Mouse (Mus musculus) heart, embryonic 14.5 days (tissue): Measurements from ENCODE around the gene Tmem98. TPM values are rescaled to one million over a fixed set of nuclear protein-coding genes. Genes with fewer than 3 reads are reported as not detected.

ENCODE experiments used
- ATAC-seq: fragments of 200-750 bp; cut with Nextera tagmentation; 2 replicates; pipeline ENCODE4 v1.8.0; 2017; ENCODE audit warnings: low read depth, moderate TSS enrichment; ENCODE audit not compliant: insufficient number of reproducible peaks, insufficient read depth, low FRiP score
- H3K27ac ChIP-seq, 2 experiments: fragments of 200-500 bp in 1 of 2; fragments of 300-500 bp in 1 of 2; sonication (generic) in 1 of 2; replicated peaks in 1 of 2; 2 replicates each; pipeline ENCODE4 v1.5.1; 2012 to 2014; ENCODE audit warnings: low read depth in 2 of 2, low read length in 2 of 2, control low read depth in 1 of 2, mild to moderate bottlenecking in 1 of 2, mixed read lengths in 1 of 2; ENCODE audit not compliant: control insufficient read depth in 1 of 2, insufficient read depth in 1 of 2
- H3K27me3 ChIP-seq: fragments of 300-500 bp; sonication (generic); 2 replicates; pipeline ENCODE4 v1.6.1; 2014; ENCODE audit warnings: mild to moderate bottlenecking, low read length, control low read depth; ENCODE audit not compliant: control insufficient read depth, insufficient read depth
- H3K36me3 ChIP-seq: fragments of 300-500 bp; sonication (generic); 2 replicates; pipeline ENCODE4 v1.6.1; 2014; ENCODE audit warnings: mild to moderate bottlenecking, control low read depth, low read length, mixed read lengths; ENCODE audit not compliant: control insufficient read depth, insufficient read depth
- H3K4me1 ChIP-seq, 2 experiments: fragments of 200-500 bp in 1 of 2; fragments of 300-500 bp in 1 of 2; sonication (generic) in 1 of 2; 2 replicates each; pipeline ENCODE4 v1.6.1; 2012 to 2014; ENCODE audit warnings: low read length in 2 of 2, control low read depth in 1 of 2, mixed read lengths in 1 of 2; ENCODE audit not compliant: control insufficient read depth in 2 of 2, insufficient read depth in 2 of 2
- H3K4me2 ChIP-seq: fragments of 300-500 bp; sonication (generic); 2 replicates; pipeline ENCODE4 v1.6.1; 2014; ENCODE audit warnings: mild to moderate bottlenecking, low read length
- H3K4me3 ChIP-seq, 2 experiments: fragments of 200-500 bp in 1 of 2; fragments of 300-500 bp in 1 of 2; sonication (generic) in 1 of 2; 2 replicates each; pipeline ENCODE4 v1.5.1; 2012 to 2014; ENCODE audit warnings: low read length in 2 of 2, mild to moderate bottlenecking in 2 of 2, control low read depth in 1 of 2, low read depth in 1 of 2, moderate library complexity in 1 of 2; ENCODE audit not compliant: control insufficient read depth in 1 of 2, insufficient read depth in 1 of 2
- H3K9ac ChIP-seq: fragments of 300-500 bp; sonication (generic); 2 replicates; pipeline ENCODE4 v1.6.1; 2014; ENCODE audit warnings: mild to moderate bottlenecking, low read length
- H3K9me3 ChIP-seq: fragments of 300-500 bp; sonication (generic); 2 replicates; pipeline ENCODE4 v1.6.1; 2016; ENCODE audit warnings: low read length, control low read depth; ENCODE audit not compliant: control insufficient read depth
- WGBS: fragments of 180-500 bp; shearing (Covaris S2); extraction: QIAGEN DNeasy Blood & Tissue Kit; methylation state at CpG from one replicate; pipeline ENCODE4 v1.1.7; 2014; 5-methylcytosine and 5-hydroxymethylcytosine counted together
- polyA plus RNA-seq: library from polyadenylated mRNA; unstranded; fragments of >200 nt; fragmentation: Nextera tagmentation; extraction: Ambion mirVana; gene quantifications from 2 replicates; pipeline ENCODE4 v1.2.1, GENCODE M21; 2014

Gene Tmem98
- polyA plus RNA-seq, 1 experiment from 2014 or later: 97.6 TPM

DNA sequence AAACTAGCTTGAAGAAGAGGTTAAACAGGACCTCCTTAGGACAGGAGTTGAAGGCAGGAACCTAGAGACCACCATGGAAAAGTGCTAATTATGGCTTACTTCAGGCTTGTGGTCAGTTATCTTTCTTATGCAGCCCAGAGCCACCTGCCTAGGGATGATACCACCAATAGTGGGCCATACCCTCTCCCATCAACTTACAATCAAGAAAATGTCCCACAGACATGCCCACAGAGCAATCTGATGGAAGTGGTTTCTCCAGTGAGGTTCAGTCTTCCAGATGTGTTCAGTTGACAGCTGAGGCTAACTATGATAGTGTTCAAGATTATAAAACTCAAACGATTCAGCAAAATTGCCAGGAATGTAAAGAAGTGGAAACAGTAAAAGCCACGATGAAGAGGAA is 33.5 kb downstream of the Tmem98 start:
- no peak overlapping the region for H3K4me2 ChIP-seq
- H3K9ac ChIP-seq: no peak overlapping the region
- H3K36me3 ChIP-seq: no peaks in the 10 kb centered on the region
- H3K4me1 ChIP-seq: no peaks in the 10 kb centered on the region
- 68% methylated on average over 2 of the region's 2 CpGs for WGBS
- no peak overlapping the region for H3K27ac ChIP-seq
- no peaks in the 10 kb centered on the region for H3K9me3 ChIP-seq
- no peak overlapping the region for H3K4me3 ChIP-seq
- no peak for ATAC-seq
- no peaks in the 10 kb centered on the region for H3K27me3 ChIP-seq

DNA sequence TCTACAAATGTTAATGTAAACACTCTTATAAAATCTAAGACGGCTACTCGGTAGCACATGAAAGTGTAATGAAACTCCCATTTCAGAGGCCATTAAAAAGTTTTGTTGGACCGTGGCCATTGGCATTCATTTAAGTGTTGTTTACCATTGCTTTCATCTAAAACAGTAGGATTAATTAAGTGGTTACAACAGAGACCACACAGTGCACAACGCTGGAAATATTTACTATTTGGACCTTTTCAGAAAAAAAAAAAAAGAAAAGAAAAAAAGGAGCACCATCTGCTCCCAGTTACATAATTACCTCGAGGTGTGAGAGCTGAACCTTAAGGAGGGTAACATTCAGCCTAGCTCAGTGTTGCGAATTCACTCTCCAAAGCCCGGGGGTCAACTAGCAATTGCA is 35.5 kb downstream of the Tmem98 start:
- H3K27ac ChIP-seq: no peak overlapping the region
- H3K4me2 ChIP-seq: no peak overlapping the region
- 77% methylated on average over 7 of the region's 7 CpGs for WGBS
- no peaks in the 10 kb centered on the region for H3K9me3 ChIP-seq
- no peak overlapping the region for H3K9ac ChIP-seq
- H3K4me1 ChIP-seq: no peaks in the 10 kb centered on the region
- H3K4me3 ChIP-seq: no peak overlapping the region
- no peaks in the 10 kb centered on the region for H3K36me3 ChIP-seq
- no peaks in the 10 kb centered on the region for H3K27me3 ChIP-seq
- no peak for ATAC-seq

DNA sequence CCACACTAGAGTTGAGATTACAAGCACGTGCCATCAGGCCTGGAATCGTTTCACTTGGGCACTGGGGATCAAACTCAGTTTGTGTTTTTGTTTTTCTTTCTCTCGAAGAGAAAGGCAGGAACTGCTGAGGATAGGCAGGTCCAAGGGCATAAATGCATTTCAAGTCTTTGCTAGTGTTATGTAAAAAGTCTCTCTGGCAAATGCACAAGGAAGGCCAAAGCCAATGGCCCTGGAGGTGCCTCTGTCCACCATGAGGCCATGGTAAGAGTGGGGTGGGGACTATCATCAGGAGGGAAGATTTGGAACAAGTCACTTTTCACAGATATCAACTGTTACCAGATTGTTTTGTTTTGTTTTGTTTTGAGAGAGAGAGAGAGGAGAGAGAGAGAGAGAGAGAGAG is 36.1 kb downstream of the Tmem98 start:
- Histone ChIP-seq H3K36me3 (no peaks in the 10 kb centered on the region), H3K27ac (no peak overlapping the region), H3K4me3 (no peak overlapping the region), H3K4me1 (no peaks in the 10 kb centered on the region), H3K4me2 (no peak overlapping the region), H3K9me3 (no peaks in the 10 kb centered on the region), H3K9ac (no peak overlapping the region), H3K27me3 (no peaks in the 10 kb centered on the region)
- WGBS: 30% methylated on average over 3 of the region's 3 CpGs
- ATAC-seq: no peak

DNA sequence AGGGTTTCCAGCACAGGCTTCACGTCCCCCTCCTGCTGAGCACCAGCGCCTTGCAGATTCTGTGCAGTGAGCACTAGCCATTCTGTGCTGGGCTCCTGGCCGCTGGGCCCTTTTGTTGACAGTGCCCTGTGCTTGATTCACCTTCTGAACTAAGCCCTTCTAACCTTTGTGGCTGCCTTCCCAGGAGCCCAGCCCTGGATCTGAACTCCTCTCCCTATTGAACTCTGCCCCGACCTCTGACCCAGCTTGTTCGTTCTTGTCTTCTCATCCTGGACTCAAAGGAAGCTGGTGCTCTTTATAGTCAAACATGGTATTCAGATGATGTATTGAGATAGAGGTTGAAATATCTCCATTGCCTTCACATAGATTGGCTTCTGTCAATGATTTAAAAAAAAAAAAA is 38.2 kb downstream of the Tmem98 start:
- no peak overlapping the region for H3K4me3 ChIP-seq
- H3K4me2 ChIP-seq: no peak overlapping the region
- H3K36me3 ChIP-seq: no peaks in the 10 kb centered on the region
- H3K27ac ChIP-seq: no peak overlapping the region
- no peaks in the 10 kb centered on the region for H3K9me3 ChIP-seq
- WGBS: 69% methylated on average over 5 of the region's 5 CpGs
- H3K9ac ChIP-seq: no peak overlapping the region
- ATAC-seq: no peak
- no peaks in the 10 kb centered on the region for H3K4me1 ChIP-seq
- peaks cover 5% of the 10 kb centered on the region; the same call in 1 of the 2 replicates for H3K27me3 ChIP-seq

DNA sequence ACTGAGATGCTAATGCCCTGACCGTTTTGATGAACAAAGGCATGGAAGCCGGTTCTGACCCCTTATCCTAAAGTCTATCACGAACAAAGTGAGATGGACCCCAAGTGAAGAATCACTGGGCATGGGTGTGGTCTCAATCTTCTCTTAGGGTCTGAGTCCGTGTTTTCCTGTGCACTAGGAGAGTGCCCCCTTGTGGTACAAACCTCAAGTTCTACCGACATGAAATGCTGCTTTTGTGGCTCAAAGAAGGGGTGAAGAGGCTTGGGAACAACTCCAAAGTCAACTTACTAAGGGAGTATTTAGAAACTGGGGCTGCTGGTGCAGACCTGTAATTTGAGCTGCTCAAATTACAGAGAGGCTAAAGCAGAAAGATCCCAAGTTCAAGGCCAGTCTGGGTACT is 41.9 kb downstream of the Tmem98 start:
- Histone ChIP-seq H3K9me3 (no peaks in the 10 kb centered on the region), H3K9ac (no peak overlapping the region), H3K4me2 (no peak overlapping the region), H3K27ac (no peak overlapping the region), H3K27me3 (peaks cover 5% of the 10 kb centered on the region; the same call in 1 of the 2 replicates), H3K4me3 (no peak overlapping the region), H3K36me3 (no peaks in the 10 kb centered on the region), H3K4me1 (0 out of 4 replicates have a peak, but pooled peaks cover 0 to 3% of the 10 kb centered on the region in 2 experiments)
- ATAC-seq: no peak
- 44% methylated on average over 5 of the region's 5 CpGs for WGBS

DNA sequence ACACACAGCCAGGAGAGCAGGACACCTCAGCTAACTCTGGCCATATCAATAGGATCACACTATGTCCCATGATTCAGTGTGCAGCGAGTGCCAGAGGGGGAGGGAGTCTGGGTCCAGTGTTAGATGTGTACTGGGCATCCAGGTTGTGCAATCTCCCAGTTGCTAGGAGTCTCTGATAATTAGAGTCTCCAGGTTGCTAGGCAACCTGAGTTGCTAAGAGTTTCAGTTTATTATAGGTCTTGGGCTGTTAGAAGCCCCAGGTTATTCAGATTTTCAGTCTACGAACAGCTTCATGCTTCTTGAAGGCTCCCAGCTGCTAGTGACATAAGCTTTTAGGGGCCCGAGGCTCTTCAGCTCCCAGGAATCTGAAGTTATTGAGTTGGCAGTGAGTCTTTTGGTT is 43.0 kb downstream of the Tmem98 start:
- Histone ChIP-seq H3K4me2 (no peak overlapping the region), H3K36me3 (no peaks in the 10 kb centered on the region), H3K9me3 (no peaks in the 10 kb centered on the region), H3K27ac (no peak overlapping the region), H3K9ac (no peak overlapping the region), H3K27me3 (peaks cover 5% of the 10 kb centered on the region; the same call in 1 of the 2 replicates), H3K4me1 (0 out of 4 replicates have a peak, but pooled peaks cover 0 to 3% of the 10 kb centered on the region in 2 experiments), H3K4me3 (no peak overlapping the region)
- ATAC-seq: no peak
- WGBS: 61% methylated on average over 3 of the region's 3 CpGs

DNA sequence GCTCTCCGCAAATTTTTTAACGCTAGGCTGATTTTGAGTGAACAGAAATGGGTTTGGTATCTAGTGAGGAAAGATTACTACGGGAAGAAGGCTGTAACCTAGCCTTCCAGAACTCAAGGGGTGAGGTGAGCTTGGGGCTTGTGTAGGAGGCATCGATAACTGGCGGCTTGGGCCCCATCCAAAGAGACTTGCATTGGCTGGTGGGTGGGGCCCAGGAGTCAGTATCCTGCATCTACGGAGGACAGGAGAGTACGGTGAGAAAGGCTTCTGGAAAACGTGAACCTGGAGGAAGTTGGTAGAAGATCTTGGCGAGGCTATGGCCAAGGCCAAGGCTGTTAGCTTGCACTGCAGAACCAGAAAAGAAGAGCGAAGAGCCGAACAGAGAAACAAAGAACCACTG is 44.5 kb downstream of the Tmem98 start:
- Histone ChIP-seq H3K4me2 (no peak overlapping the region), H3K27ac (no peak overlapping the region)
- ATAC-seq: no peak

DNA sequence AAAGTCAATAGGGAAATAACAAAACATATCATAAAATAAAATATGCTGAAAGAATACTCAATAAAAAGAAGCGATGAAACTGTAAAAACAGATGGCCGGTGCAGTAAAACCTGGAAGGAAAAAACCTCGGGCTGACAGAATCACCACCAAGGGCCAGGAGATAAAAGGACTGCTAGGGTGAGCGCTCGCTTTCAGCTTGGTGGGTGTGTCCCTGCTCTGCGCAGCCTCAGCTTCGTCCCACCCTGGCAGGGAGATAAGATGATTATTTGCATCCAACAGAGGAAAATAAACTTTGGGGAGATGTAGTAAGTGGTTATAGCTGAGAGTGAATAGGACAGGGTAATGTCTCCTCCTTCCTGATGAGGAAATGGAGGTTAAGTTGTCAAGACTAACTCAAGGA is 44.9 kb downstream of the Tmem98 start:
- Histone ChIP-seq H3K9ac (no peak overlapping the region), H3K9me3 (no peaks in the 10 kb centered on the region), H3K27me3 (peaks cover 5% of the 10 kb centered on the region; the same call in 1 of the 2 replicates), H3K4me3 (no peak overlapping the region), H3K4me1 (0 out of 4 replicates have a peak, but pooled peaks cover 0 to 3% of the 10 kb centered on the region in 2 experiments), H3K36me3 (no peaks in the 10 kb centered on the region), H3K4me2 (0 out of 2 replicates have a peak overlapping the region, but pooled peaks have one; percentile 6), H3K27ac (no peak overlapping the region)
- WGBS: 21% methylated on average over 7 of the region's 7 CpGs
- no peak for ATAC-seq

More for the DNA sequence above, 44.5 kb downstream of the Tmem98 start:
- Histone ChIP-seq H3K4me3 (no peak overlapping the region), H3K9ac (no peak overlapping the region), H3K9me3 (no peaks in the 10 kb centered on the region), H3K27me3 (peaks cover 5% of the 10 kb centered on the region; the same call in 1 of the 2 replicates), H3K4me1 (0 out of 4 replicates have a peak, but pooled peaks cover 0 to 3% of the 10 kb centered on the region in 2 experiments), H3K36me3 (no peaks in the 10 kb centered on the region)
- 70% methylated on average over 11 of the region's 11 CpGs for WGBS
